Mouse (Mus musculus) midbrain, postnatal 0 days (tissue): ENCODE measurements at regions not wholly inside any gene's neighbourhood (a gene's known extent, or its start where the extent isn't known, plus 50 kb on each side); places are given as distances from the start of the nearest gene placed in this dataset.

Experiments used
- ATAC-seq: fragments of 200-750 bp; cut with Nextera tagmentation; 2 replicates; pipeline ENCODE4 v1.8.0; 2017; ENCODE audit warnings: moderate number of reproducible peaks, mild to moderate bottlenecking, moderate TSS enrichment, moderate library complexity; ENCODE audit not compliant: low FRiP score
- DNase-seq: peaks from one replicate; pipeline ENCODE4 v3.0.0-alpha.2; 2015; ENCODE audit warnings: low spot score
- H3K27ac ChIP-seq: fragments of 300-500 bp; sonication (generic); 2 replicates; pipeline ENCODE4 v1.5.1; 2014; ENCODE audit warnings: low read depth, mild to moderate bottlenecking, low read length, mixed read lengths
- H3K27me3 ChIP-seq: fragments of 300-500 bp; sonication (generic); 2 replicates; pipeline ENCODE4 v1.6.1; 2014; ENCODE audit warnings: low read length, control low read depth, mixed read lengths; ENCODE audit not compliant: insufficient read depth
- H3K36me3 ChIP-seq: fragments of 300-500 bp; sonication (generic); 2 replicates; pipeline ENCODE4 v1.6.1; 2014; ENCODE audit warnings: low read length, control low read depth, mixed read lengths; ENCODE audit not compliant: insufficient read depth
- H3K4me1 ChIP-seq: fragments of 300-500 bp; sonication (generic); 2 replicates; pipeline ENCODE4 v1.6.1; 2014; ENCODE audit warnings: mild to moderate bottlenecking, control low read depth, antibody characterized with exemption, low read length, mixed read lengths; ENCODE audit not compliant: insufficient read depth
- H3K4me2 ChIP-seq: fragments of 300-500 bp; sonication (generic); 2 replicates; pipeline ENCODE4 v1.6.1; 2014; ENCODE audit warnings: low read depth, mild to moderate bottlenecking, low read length, mixed read lengths; ENCODE audit not compliant: poor library complexity, severe bottlenecking
- H3K4me3 ChIP-seq: fragments of 300-500 bp; sonication (generic); 2 replicates; pipeline ENCODE4 v1.5.1; 2014; ENCODE audit warnings: low read depth, mild to moderate bottlenecking, low read length, moderate library complexity
- H3K9ac ChIP-seq: fragments of 300-500 bp; sonication (generic); replicated peaks from 2 replicates; pipeline ENCODE4 v1.6.1; 2014; ENCODE audit warnings: mild to moderate bottlenecking, low read length, moderate library complexity, mixed read lengths; ENCODE audit not compliant: poor library complexity, severe bottlenecking
- H3K9me3 ChIP-seq: fragments of 300-500 bp; sonication (generic); 2 replicates; pipeline ENCODE4 v1.6.1; 2016; ENCODE audit warnings: low read length, control low read depth
- CTCF ChIP-seq: IDR thresholded peaks from 2 replicates; pipeline ENCODE4 v1.5.1; 2016; ENCODE audit warnings: antibody characterized with exemption, mild to moderate bottlenecking
- WGBS: fragments of 180-500 bp; shearing (Covaris S2); extraction: QIAGEN DNeasy Blood & Tissue Kit; methylation state at CpG from one replicate; pipeline ENCODE4 v1.1.7; 2014; 5-methylcytosine and 5-hydroxymethylcytosine counted together

- H3K9ac ChIP-seq, result no peak overlapping the region
Measured at GRCm38 (mm10) chr7:71234176-71234769, 117.0 kb downstream of the Gm10295 start.

DNA sequence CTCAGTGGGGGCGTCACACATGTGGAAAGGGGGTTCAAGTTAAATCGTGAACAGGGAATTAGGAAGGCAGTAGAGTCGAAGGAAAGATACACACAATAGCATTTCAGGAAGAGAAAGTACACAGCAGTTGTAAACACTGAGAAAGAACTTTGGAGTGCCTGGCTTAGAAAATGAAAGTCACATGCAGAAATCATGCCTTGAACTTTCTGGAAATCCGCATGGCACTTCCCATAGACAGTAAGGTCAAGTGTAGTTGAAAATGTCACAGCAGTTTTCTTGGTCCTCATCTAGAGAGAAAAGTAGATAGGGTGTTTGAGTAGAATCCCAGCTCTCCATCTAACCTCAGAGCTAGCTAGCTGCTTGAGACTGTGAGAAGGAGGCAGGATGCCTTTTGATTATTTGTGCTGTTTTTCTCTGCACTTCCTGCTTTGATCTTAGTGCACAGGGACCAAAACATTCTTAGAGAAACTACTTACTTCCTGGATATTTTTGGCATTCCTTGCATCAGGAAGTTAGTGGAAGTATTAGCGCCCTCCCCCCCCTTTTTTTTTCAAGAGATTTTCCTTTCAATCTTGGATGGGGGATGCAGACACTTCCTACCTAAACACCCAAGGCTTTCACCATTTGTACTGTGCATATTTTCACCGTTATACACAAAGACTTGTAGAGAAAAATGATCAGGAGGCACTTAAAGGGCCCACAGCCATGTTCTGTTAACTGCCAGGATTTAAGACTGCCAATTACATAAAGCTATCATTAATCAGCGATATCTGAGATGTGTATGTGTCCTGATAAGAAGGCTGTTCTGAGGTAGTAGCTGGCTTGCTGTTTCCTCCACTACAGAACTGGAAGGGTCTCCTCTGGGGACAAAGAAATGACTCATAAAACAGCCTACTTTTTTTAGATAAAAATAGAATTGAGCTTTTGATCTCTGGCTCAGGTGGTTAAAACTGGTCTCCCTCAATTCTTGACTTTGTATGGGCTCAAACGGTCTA is 118.2 kb downstream of the Gm10295 start:
- WGBS, result 77% methylated on average over 8 of the region's 8 CpGs
- ATAC-seq, result no peak
- no peak for TF ChIP-seq CTCF
- H3K9me3 ChIP-seq, result no peaks in the 10 kb centered on the region
- H3K27me3 ChIP-seq, result no peaks in the 10 kb centered on the region
- no peaks in the 10 kb centered on the region for H3K36me3 ChIP-seq
- H3K27ac ChIP-seq, result no peak overlapping the region
- H3K4me3 ChIP-seq, result no peak overlapping the region
- DNase-seq, result no peak
- H3K4me1 ChIP-seq, result no peaks in the 10 kb centered on the region
- no peak overlapping the region for H3K4me2 ChIP-seq
- H3K9ac ChIP-seq, result no peak overlapping the region

More at GRCm38 (mm10) chr7:71234176-71234769, 117.0 kb downstream of the Gm10295 start:
- Histone ChIP-seq H3K4me2 (no peak overlapping the region), H3K27ac (no peak overlapping the region), H3K4me3 (no peak overlapping the region), H3K36me3 (no peaks in the 10 kb centered on the region), H3K27me3 (no peaks in the 10 kb centered on the region), H3K9me3 (no peaks in the 10 kb centered on the region), H3K4me1 (no peaks in the 10 kb centered on the region)
- DNase-seq (no peak), ATAC-seq (no peak)
- 79% methylated on average over 5 of the region's 5 CpGs for WGBS
- TF ChIP-seq CTCF, result no peak

DNA sequence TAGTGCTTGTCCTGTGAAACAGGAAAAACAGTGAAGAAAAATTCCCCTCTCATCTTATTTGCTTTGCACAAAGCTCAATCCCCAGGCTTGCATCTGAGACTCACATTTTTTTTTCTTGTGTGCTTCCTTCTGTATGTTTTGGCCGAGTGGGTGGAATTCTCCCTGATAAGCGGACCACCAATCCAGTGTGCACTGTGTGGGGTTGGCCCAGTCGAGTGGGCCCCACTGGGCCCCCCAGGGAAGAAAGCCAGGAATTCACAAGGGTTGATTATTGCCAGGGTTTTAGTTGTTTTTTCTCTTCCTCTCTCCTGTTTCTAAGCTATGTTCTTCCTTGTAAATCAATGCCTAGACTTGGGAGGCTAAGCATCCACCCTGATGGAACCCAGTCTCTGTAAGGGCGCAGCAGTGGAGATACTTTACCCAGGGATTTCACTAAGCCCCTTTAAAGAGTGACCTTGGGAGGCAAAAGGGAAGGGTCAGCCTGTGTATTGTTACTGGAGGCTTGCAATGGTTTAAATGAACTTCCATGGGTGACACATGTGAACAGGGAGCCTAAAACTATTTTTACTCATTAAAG is 120.3 kb downstream of the Gm10295 start:
- ATAC-seq (no peak), DNase-seq (no peak)
- Histone ChIP-seq H3K9me3 (no peaks in the 10 kb centered on the region), H3K9ac (no peak overlapping the region), H3K27ac (no peak overlapping the region), H3K4me1 (no peaks in the 10 kb centered on the region), H3K27me3 (no peaks in the 10 kb centered on the region), H3K36me3 (no peaks in the 10 kb centered on the region), H3K4me2 (no peak overlapping the region), H3K4me3 (no peak overlapping the region)
- WGBS, result 80% methylated on average over 4 of the region's 4 CpGs
- TF ChIP-seq CTCF, result no peak

GRCm38 (mm10) chr7:71229183-71229582 is 122.1 kb downstream of the Gm10295 start:
- no peak for ATAC-seq
- no peak for DNase-seq
- Histone ChIP-seq H3K4me3 (no peak overlapping the region), H3K36me3 (no peaks in the 10 kb centered on the region), H3K9me3 (no peaks in the 10 kb centered on the region), H3K4me1 (no peaks in the 10 kb centered on the region), H3K27me3 (no peaks in the 10 kb centered on the region), H3K9ac (no peak overlapping the region), H3K4me2 (no peak overlapping the region), H3K27ac (no peak overlapping the region)
- 73% methylated on average over 3 of the region's 3 CpGs for WGBS
- no peak for TF ChIP-seq CTCF

DNA sequence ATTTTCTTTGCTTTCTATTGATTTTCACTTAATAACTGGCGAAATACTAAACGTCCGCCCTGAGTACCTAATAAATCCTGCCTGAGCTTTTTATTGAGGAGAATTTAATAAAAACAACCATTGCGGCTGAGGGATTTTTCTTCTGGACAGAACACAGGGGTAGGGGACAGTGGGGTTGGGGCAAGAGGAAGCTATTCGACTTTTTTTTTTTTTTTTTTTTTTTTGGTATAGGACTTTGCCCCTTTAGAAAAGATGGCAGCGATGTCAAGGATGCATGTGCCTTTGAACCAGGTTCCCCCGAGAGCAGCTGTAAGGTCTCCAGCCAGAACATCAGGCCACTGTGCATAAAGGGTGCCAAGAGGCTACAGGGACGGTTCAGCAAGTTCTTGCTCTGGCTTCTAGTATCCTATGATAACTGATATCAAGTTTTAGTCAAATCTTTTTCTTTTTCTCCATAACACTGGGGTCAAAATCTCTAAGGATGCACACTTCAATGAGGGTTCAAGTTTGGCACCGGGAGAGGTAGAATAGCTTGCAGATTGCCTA is 126.9 kb downstream of the Gm10295 start:
- ATAC-seq (no peak), DNase-seq (no peak)
- no peak overlapping the region for H3K4me2 ChIP-seq
- H3K27ac ChIP-seq, result no peak overlapping the region
- H3K27me3 ChIP-seq, result no peaks in the 10 kb centered on the region
- no peak overlapping the region for H3K9ac ChIP-seq
- no peaks in the 10 kb centered on the region for H3K36me3 ChIP-seq
- no peaks in the 10 kb centered on the region for H3K9me3 ChIP-seq
- no peak for TF ChIP-seq CTCF
- 93% methylated on average over 9 of the region's 9 CpGs for WGBS
- no peaks in the 10 kb centered on the region for H3K4me1 ChIP-seq
- no peak overlapping the region for H3K4me3 ChIP-seq
